Mouse (Mus musculus) small intestine, adult 2 months (tissue): ENCODE measurements at regions not wholly inside any gene's neighbourhood (a gene's known extent, or its start where the extent isn't known, plus 50 kb on each side); places are given as distances from the start of the nearest gene placed in this dataset.

Source experiments
- H3K27ac ChIP-seq: fragments of 200-500 bp; 2 replicates; pipeline ENCODE4 v1.5.1; 2012; ENCODE audit warnings: low read depth, low read length, control low read depth, inconsistent platforms; ENCODE audit not compliant: insufficient read depth
- H3K27me3 ChIP-seq: fragments of 200-500 bp; 2 replicates; pipeline ENCODE4 v1.6.1; 2012; ENCODE audit warnings: mild to moderate bottlenecking, moderate library complexity, low read length, inconsistent platforms; ENCODE audit not compliant: control insufficient read depth, insufficient read depth
- H3K36me3 ChIP-seq: fragments of 200-500 bp; 2 replicates; pipeline ENCODE4 v1.6.1; 2012; ENCODE audit warnings: mild to moderate bottlenecking, low read length, control low read depth, inconsistent platforms; ENCODE audit not compliant: control insufficient read depth, insufficient read depth
- H3K4me1 ChIP-seq: fragments of 200-500 bp; 2 replicates; pipeline ENCODE4 v1.6.1; 2012; ENCODE audit warnings: low read length, inconsistent platforms, mixed read lengths; ENCODE audit not compliant: control insufficient read depth, insufficient read depth, insufficient read length
- H3K4me3 ChIP-seq: fragments of 200-500 bp; 2 replicates; pipeline ENCODE4 v1.5.1; 2012; ENCODE audit warnings: low read depth, mild to moderate bottlenecking, control low read depth, inconsistent platforms, low read length, moderate library complexity
- CTCF ChIP-seq: fragments of 200-500 bp; IDR thresholded peaks from 2 replicates; pipeline ENCODE4 v1.5.1; 2012; ENCODE audit warnings: low read depth, mild to moderate bottlenecking, control low read depth, inconsistent platforms, low read length, moderate library complexity, mixed read lengths; ENCODE audit not compliant: insufficient replicate concordance, insufficient read length; ENCODE audit errors: extremely low read depth
- POLR2A ChIP-seq: fragments of 200-500 bp; IDR thresholded peaks from 2 replicates; pipeline ENCODE4 v1.6.1; 2012; ENCODE audit warnings: low read depth, mild to moderate bottlenecking, control low read depth, inconsistent platforms, low read length, moderate library complexity
- WGBS: fragments of 180-500 bp; shearing (Covaris S2); methylation state at CpG from one replicate; pipeline ENCODE4 v1.1.7; 2018; 5-methylcytosine and 5-hydroxymethylcytosine counted together

GRCm38 (mm10) chr12:109844723-109845601 is 244.8 kb upstream of the Rtl1 start:
- no peak for TF ChIP-seq POLR2A
- TF ChIP-seq CTCF = no peak
- H3K4me3 ChIP-seq = no peak overlapping the region
- H3K36me3 ChIP-seq = no peaks in the 10 kb centered on the region
- no peak overlapping the region for H3K27ac ChIP-seq
- H3K27me3 ChIP-seq = no peaks in the 10 kb centered on the region
- no peaks in the 10 kb centered on the region for H3K4me1 ChIP-seq
- 74% methylated on average over 8 of the region's 8 CpGs for WGBS

GRCm38 (mm10) chr12:109845602-109845906 is 245.4 kb upstream of the Rtl1 start:
- H3K27ac ChIP-seq = no peak overlapping the region
- H3K4me1 ChIP-seq = no peaks in the 10 kb centered on the region
- TF ChIP-seq CTCF (no peak), POLR2A (no peak)
- WGBS = 54% methylated on average over 5 of the region's 5 CpGs
- no peaks in the 10 kb centered on the region for H3K27me3 ChIP-seq
- no peak overlapping the region for H3K4me3 ChIP-seq
- no peaks in the 10 kb centered on the region for H3K36me3 ChIP-seq

- Histone ChIP-seq H3K4me3 (no peak overlapping the region), H3K27me3 (no peaks in the 10 kb centered on the region), H3K4me1 (no peaks in the 10 kb centered on the region), H3K27ac (no peak overlapping the region), H3K36me3 (no peaks in the 10 kb centered on the region)
- 93% methylated on average over 1 of the region's 1 CpGs for WGBS
- TF ChIP-seq CTCF = no peak
- TF ChIP-seq POLR2A = no peak
These were observed 256.2 kb upstream of the Rtl1 start for GRCm38 (mm10) chr12:109856336-109856735.

GRCm38 (mm10) chr12:109857705-109858104 is 257.6 kb upstream of the Rtl1 start:
- H3K4me3 ChIP-seq = no peak overlapping the region
- no peaks in the 10 kb centered on the region for H3K4me1 ChIP-seq
- H3K27ac ChIP-seq = no peak overlapping the region
- TF ChIP-seq CTCF = no peak
- no peak for TF ChIP-seq POLR2A
- no peaks in the 10 kb centered on the region for H3K27me3 ChIP-seq
- H3K36me3 ChIP-seq = no peaks in the 10 kb centered on the region
- 63% methylated on average over 4 of the region's 4 CpGs for WGBS

GRCm38 (mm10) chr12:109864826-109865225 is 264.7 kb upstream of the Rtl1 start:
- Histone ChIP-seq H3K27me3 (no peaks in the 10 kb centered on the region), H3K4me1 (no peaks in the 10 kb centered on the region), H3K27ac (no peak overlapping the region), H3K36me3 (no peaks in the 10 kb centered on the region), H3K4me3 (no peak overlapping the region)
- TF ChIP-seq POLR2A = no peak
- no peak for TF ChIP-seq CTCF
- WGBS = 58% methylated on average over 4 of the region's 4 CpGs

- H3K4me1 ChIP-seq = no peaks in the 10 kb centered on the region
- WGBS = 86% methylated on average over 14 of the region's 14 CpGs
- H3K27me3 ChIP-seq = no peaks in the 10 kb centered on the region
- no peak overlapping the region for H3K4me3 ChIP-seq
- H3K27ac ChIP-seq = no peak overlapping the region
- no peaks in the 10 kb centered on the region for H3K36me3 ChIP-seq
- no peak for TF ChIP-seq CTCF
- no peak for TF ChIP-seq POLR2A
These were observed 270.9 kb upstream of the Rtl1 start for GRCm38 (mm10) chr12:109871021-109871420.

- Histone ChIP-seq H3K36me3 (no peaks in the 10 kb centered on the region), H3K27me3 (no peaks in the 10 kb centered on the region), H3K4me3 (no peak overlapping the region), H3K4me1 (no peaks in the 10 kb centered on the region), H3K27ac (no peak overlapping the region)
- 60% methylated on average over 7 of the region's 7 CpGs for WGBS
- TF ChIP-seq CTCF (no peak), POLR2A (no peak)
These were observed 274.3 kb upstream of the Rtl1 start for GRCm38 (mm10) chr12:109874466-109874865.
